Mouse (Mus musculus) G1E (cell line): Measurements from ENCODE around the gene Slc16a9.

Experiments
- CTCF ChIP-seq: IDR thresholded peaks from 2 replicates; pipeline ENCODE4 v1.5.1; 2012; ENCODE audit warnings: low read depth, low read length, inconsistent platforms, mixed read lengths
- GATA1 ChIP-seq: IDR thresholded peaks from 2 replicates; pipeline ENCODE4 v1.6.1; 2012; ENCODE audit warnings: borderline replicate concordance, low read length, inconsistent platforms, mixed read lengths
- POLR2AphosphoS5 ChIP-seq: IDR thresholded peaks from 2 replicates; pipeline ENCODE4 v1.6.1; 2012; ENCODE audit warnings: low read depth, low read length, inconsistent platforms; ENCODE audit not compliant: insufficient replicate concordance
- TAL1 ChIP-seq: conservative IDR thresholded peaks from 2 replicates; pipeline ENCODE4 v1.6.1; 2012; ENCODE audit warnings: low read depth, low read length, inconsistent platforms, mixed read lengths

- TF ChIP-seq CTCF (no peak), POLR2AphosphoS5 (no peak), GATA1 (no peak), TAL1 (no peak)
These were observed 33.6 kb upstream of the Slc16a9 start for GRCm38 (mm10) chr10:70211281-70211680.
